Mouse (Mus musculus) CH12.LX (cell line): ENCODE data around the gene Rccd1. TPM values are rescaled to one million over a fixed set of nuclear protein-coding genes. Genes with fewer than 3 reads are reported as not detected.

Experiments used
- DNase-seq: peaks from one replicate; pipeline ENCODE4 v3.0.0-alpha.2; 2013; ENCODE audit errors: extremely low read depth
- H3K27ac ChIP-seq: 2 replicates; pipeline ENCODE4 v1.5.1; 2012; ENCODE audit warnings: low read depth, mild to moderate bottlenecking, control low read depth, moderate library complexity; ENCODE audit not compliant: insufficient read depth
- H3K27me3 ChIP-seq: replicated peaks from 2 replicates; pipeline ENCODE3; 2012; ENCODE audit warnings: inconsistent platforms
- H3K36me3 ChIP-seq, 2 experiments: replicated peaks in 1 of 2; 2 replicates each; pipeline versions ENCODE3 to v1.6.1; 2012; ENCODE audit warnings: inconsistent platforms in 1 of 2, low read length in 1 of 2, mild to moderate bottlenecking in 1 of 2, mixed read lengths in 1 of 2, moderate library complexity in 1 of 2; ENCODE audit not compliant: control insufficient read depth in 1 of 2, insufficient read depth in 1 of 2
- H3K4me1 ChIP-seq, 2 experiments: 2 replicates each; pipeline ENCODE4 v1.6.1; 2012; ENCODE audit warnings: inconsistent platforms in 1 of 2, moderate library complexity in 1 of 2; ENCODE audit not compliant: insufficient read depth in 2 of 2, control insufficient read depth in 1 of 2
- H3K4me2 ChIP-seq: 2 replicates; pipeline ENCODE4 v1.6.1; 2012; ENCODE audit warnings: low read depth, mild to moderate bottlenecking, control low read depth; ENCODE audit not compliant: poor library complexity, insufficient read depth, severe bottlenecking
- H3K4me3 ChIP-seq, 3 experiments: fragments of 150-350 bp in 1 of 3; sonication (generic) in 1 of 3; replicated peaks in 1 of 3; 2 replicates each; pipeline versions ENCODE3 to v1.5.1; 2011 to 2012; ENCODE audit warnings: low read depth in 2 of 3, low read length in 2 of 3, mild to moderate bottlenecking in 2 of 3, moderate library complexity in 2 of 3, control low read depth in 1 of 3, improper control_type of control experiment in 1 of 3, inconsistent platforms in 1 of 3, mixed read lengths in 1 of 3; ENCODE audit not compliant: poor library complexity in 1 of 3
- H3K79me2 ChIP-seq: replicated peaks from 2 replicates; pipeline ENCODE4 v1.6.1; 2012; ENCODE audit warnings: mild to moderate bottlenecking, moderate library complexity; ENCODE audit not compliant: control insufficient read depth, poor library complexity, insufficient read depth, severe bottlenecking; ENCODE audit errors: extremely low read depth
- H3K9ac ChIP-seq: 2 replicates; pipeline ENCODE4 v1.6.1; 2012; ENCODE audit warnings: low read depth, mild to moderate bottlenecking, control low read depth, moderate library complexity; ENCODE audit not compliant: insufficient read depth
- H3K9me3 ChIP-seq: replicated peaks from 2 replicates; pipeline ENCODE3; 2012; ENCODE audit warnings: low read length, inconsistent platforms, mixed read lengths
- CHD1 ChIP-seq: IDR thresholded peaks from 2 replicates; pipeline ENCODE4 v1.6.1; 2012; ENCODE audit warnings: low read depth, low read length, improper control_type of control experiment, inconsistent platforms
- CTCF ChIP-seq, 2 experiments: IDR thresholded peaks in 1 of 2; conservative IDR thresholded peaks in 1 of 2; 2 replicates each; pipeline ENCODE4 v1.5.1; 2011 to 2012; ENCODE audit warnings: low read depth in 2 of 2, low read length in 2 of 2, improper control_type of control experiment in 1 of 2, inconsistent platforms in 1 of 2, mild to moderate bottlenecking in 1 of 2, moderate library complexity in 1 of 2
- E2F4 ChIP-seq: IDR thresholded peaks from 2 replicates; pipeline ENCODE4 v1.6.1; 2011; ENCODE audit warnings: low read depth, low read length, improper control_type of control experiment; ENCODE audit not compliant: insufficient replicate concordance
- EP300 ChIP-seq: IDR thresholded peaks from 2 replicates; pipeline ENCODE4 v1.6.1; 2011; ENCODE audit warnings: low read length, improper control_type of control experiment
- HCFC1 ChIP-seq: IDR thresholded peaks from 2 replicates; pipeline ENCODE4 v1.6.1; 2012; ENCODE audit warnings: low read depth, mild to moderate bottlenecking, inconsistent platforms, low read length, improper control_type of control experiment
- JUN ChIP-seq: IDR thresholded peaks from 2 replicates; pipeline ENCODE4 v1.6.1; 2011; ENCODE audit warnings: low read depth, mild to moderate bottlenecking, low read length, improper control_type of control experiment, moderate library complexity; ENCODE audit not compliant: insufficient read depth
- MAFK ChIP-seq: IDR thresholded peaks from 2 replicates; pipeline ENCODE4 v1.6.1; 2011; ENCODE audit warnings: low read length, improper control_type of control experiment; ENCODE audit not compliant: insufficient replicate concordance
- MAZ ChIP-seq: IDR thresholded peaks from 2 replicates; pipeline ENCODE4 v1.6.1; 2012; ENCODE audit warnings: low read depth, mild to moderate bottlenecking, inconsistent platforms, low read length, improper control_type of control experiment, moderate library complexity
- MEF2A ChIP-seq: IDR thresholded peaks from 2 replicates; pipeline ENCODE4 v1.6.1; 2014; ENCODE audit warnings: low read depth, mild to moderate bottlenecking, inconsistent platforms, low read length, improper control_type of control experiment, borderline replicate concordance
- MYC ChIP-seq: IDR thresholded peaks from 2 replicates; pipeline ENCODE4 v1.6.1; 2011; ENCODE audit warnings: low read depth, mild to moderate bottlenecking, improper control_type of control experiment, low read length
- NRF1 ChIP-seq: IDR thresholded peaks from 2 replicates; pipeline ENCODE4 v1.6.1; 2014; ENCODE audit warnings: low read depth, mild to moderate bottlenecking, inconsistent platforms, low read length, improper control_type of control experiment, moderate library complexity
- PAX5 ChIP-seq: IDR thresholded peaks from 2 replicates; pipeline ENCODE4 v1.6.1; 2012; ENCODE audit warnings: low read length, inconsistent platforms, mixed read lengths
- POLR2A ChIP-seq: IDR thresholded peaks from 2 replicates; pipeline ENCODE4 v1.6.1; 2011; ENCODE audit warnings: low read depth, mild to moderate bottlenecking, improper control_type of control experiment, low read length
- RAD21 ChIP-seq: IDR thresholded peaks from 2 replicates; pipeline ENCODE4 v1.6.1; 2011; ENCODE audit warnings: low read depth, mild to moderate bottlenecking, low read length, improper control_type of control experiment, moderate library complexity
- RCOR1 ChIP-seq: conservative IDR thresholded peaks from 2 replicates; pipeline ENCODE4 v1.6.1; 2012; ENCODE audit warnings: low read depth, mild to moderate bottlenecking, inconsistent platforms, low read length, improper control_type of control experiment
- SMC3 ChIP-seq: IDR thresholded peaks from 2 replicates; pipeline ENCODE4 v1.6.1; 2011; ENCODE audit warnings: low read depth, low read length, improper control_type of control experiment
- TBP ChIP-seq: conservative IDR thresholded peaks from 2 replicates; pipeline ENCODE4 v1.6.1; 2011; ENCODE audit warnings: low read depth, low read length, improper control_type of control experiment
- TCF12 ChIP-seq: IDR thresholded peaks from 2 replicates; pipeline ENCODE4 v1.6.1; 2014; ENCODE audit warnings: low read depth, mild to moderate bottlenecking, inconsistent platforms, low read length, improper control_type of control experiment
- UBTF ChIP-seq: IDR thresholded peaks from 2 replicates; pipeline ENCODE4 v1.6.1; 2012; ENCODE audit warnings: low read depth, mild to moderate bottlenecking, inconsistent platforms, low read length, improper control_type of control experiment, moderate library complexity
- ZC3H11A ChIP-seq: IDR thresholded peaks from 2 replicates; pipeline ENCODE4 v1.6.1; 2012; ENCODE audit warnings: low read depth, mild to moderate bottlenecking, inconsistent platforms, low read length, improper control_type of control experiment
- ZNF384 ChIP-seq: IDR thresholded peaks from 2 replicates; pipeline ENCODE4 v1.6.1; 2012; ENCODE audit warnings: low read depth, low read length, improper control_type of control experiment, inconsistent platforms
- dilution Hi-C: fragments of 300-500 bp; cut with MboI; formaldehyde crosslinking; loops from 2 replicates; pipeline ENCODE4 v1.14.3; 2020; ENCODE audit warnings: low sequenced_read_pairs; ENCODE audit not compliant: extremely low pct_unique_long_range_greater_than_20kb, extremely low pct_ligation_motif_present
- in situ Hi-C: fragments of 300-500 bp; cut with MboI; formaldehyde crosslinking; loops from 3 replicates; pipeline ENCODE4 v1.14.3; 2019; ENCODE audit warnings: low sequenced_read_pairs, low pct_ligation_motif_present, low pct_unique_long_range_greater_than_20kb, mixed read lengths
- polyA plus RNA-seq: library from polyadenylated mRNA; unstranded; fragments of >175 nt; gene quantifications from 2 replicates; pipeline ENCODE4 v1.2.1, GENCODE M21; 2012; ENCODE audit warnings: low read depth; ENCODE audit not compliant: insufficient read length
- total RNA-seq, 2 experiments: library from RNA; depleted of rRNA; stranded (reverse); fragments of 300-350 nt in 1 of 2; fragments of >200 nt in 1 of 2; gene quantifications; 2 replicates each; pipeline ENCODE4 v1.2.3; 2012 to 2014

Rccd1 gene
- total and polyA plus RNA-seq, 3 experiments, result 17.4 to 18.5 (median 18.3) TPM

DNA sequence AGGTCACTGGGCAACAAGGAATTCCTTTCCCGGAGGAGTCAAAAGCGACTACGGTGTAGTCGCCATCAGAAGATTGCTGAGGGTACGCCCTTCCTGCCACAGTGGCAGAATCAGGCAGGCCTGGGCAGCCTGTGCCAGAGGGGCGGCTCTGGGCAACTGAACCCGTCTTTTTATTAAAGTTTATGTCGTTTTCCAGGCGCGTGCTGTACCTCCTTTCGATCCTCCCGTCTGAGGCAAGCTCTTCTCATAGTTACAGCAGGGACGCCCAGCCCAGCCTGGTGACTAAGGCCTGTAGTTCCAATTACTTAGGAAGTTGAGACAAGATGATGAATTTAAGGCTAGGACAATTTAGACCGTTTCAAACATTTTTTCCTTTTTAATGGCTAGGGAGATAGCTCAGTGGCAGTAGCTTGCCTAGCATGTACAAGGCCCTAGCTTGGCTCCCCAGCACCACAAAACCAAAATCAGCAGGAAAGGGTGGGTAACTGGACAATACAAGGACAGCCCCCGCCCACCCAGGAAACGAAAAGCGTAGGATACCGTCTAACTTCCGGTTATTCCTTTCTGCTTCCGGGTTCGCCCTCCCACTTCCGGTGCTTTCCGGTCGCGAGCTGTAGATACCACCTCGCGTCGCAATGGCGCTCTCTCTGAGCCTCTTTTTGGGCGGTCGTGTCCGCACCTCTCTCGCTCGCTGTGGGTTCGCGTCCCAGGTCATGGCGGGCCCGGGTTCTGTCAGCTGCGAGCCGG is 63.5 kb downstream of the Rccd1 start, which contains the start of gene Ngrn (continued):
- TF ChIP-seq UBTF, result no peak
- no peak for TF ChIP-seq JUN
- no peak for TF ChIP-seq EP300
- no peak for TF ChIP-seq PAX5
- TF ChIP-seq HCFC1, result peak; percentile 92
- no peak for TF ChIP-seq RAD21
- no peak for TF ChIP-seq MAFK
- peak; percentile 36; the same call in 1 of the 2 replicates for TF ChIP-seq MEF2A
- no peak for TF ChIP-seq SMC3
- peak; percentile 82 for TF ChIP-seq RCOR1
- TF ChIP-seq ZC3H11A, result no peak

DNA sequence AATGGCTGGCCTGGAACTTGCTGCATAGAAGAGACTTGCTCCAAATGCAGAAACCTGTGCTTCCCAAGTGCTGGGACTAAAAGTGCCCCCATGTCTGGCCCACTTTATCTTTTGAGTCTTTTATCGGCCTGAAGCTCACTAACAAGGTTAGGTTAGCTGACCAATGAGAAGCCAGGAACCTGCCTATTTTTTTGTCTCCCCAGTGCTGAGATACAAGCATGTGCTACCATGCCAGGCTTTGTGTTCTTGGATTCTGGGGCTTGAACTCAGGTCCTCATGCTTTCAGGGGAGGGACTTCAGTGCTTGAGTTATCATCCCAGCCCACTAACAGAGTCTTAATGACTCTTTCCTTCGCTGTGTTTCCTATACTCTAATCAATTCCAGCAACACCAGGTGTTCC is 66.5 kb downstream of the Rccd1 start:
- Histone ChIP-seq H3K79me2 (peaks cover 15% of the 10 kb centered on the region), H3K4me1 (peaks cover 0 to 20% of the 10 kb centered on the region in 2 experiments; a peak in 2 of 4 replicates), H3K27me3 (no peaks in the 10 kb centered on the region), H3K4me3 (no peak overlapping the region), H3K4me2 (no peak overlapping the region), H3K9ac (no peak overlapping the region), H3K27ac (no peak overlapping the region), H3K9me3 (no peaks in the 10 kb centered on the region), H3K36me3 (no peaks in the 10 kb centered on the region)
- no peak for TF ChIP-seq MAZ
- TF ChIP-seq RCOR1, result no peak
- no peak for TF ChIP-seq TBP
- TF ChIP-seq SMC3, result no peak
- no peak for TF ChIP-seq POLR2A
- dilution Hi-C loops, result no loop called here
- in situ Hi-C loops, result loop anchor here (25.0 kb wide), 1 partner anchor 245 kb away; the partner anchor contains the start of gene Zfp710
- DNase-seq, result no peak

DNA sequence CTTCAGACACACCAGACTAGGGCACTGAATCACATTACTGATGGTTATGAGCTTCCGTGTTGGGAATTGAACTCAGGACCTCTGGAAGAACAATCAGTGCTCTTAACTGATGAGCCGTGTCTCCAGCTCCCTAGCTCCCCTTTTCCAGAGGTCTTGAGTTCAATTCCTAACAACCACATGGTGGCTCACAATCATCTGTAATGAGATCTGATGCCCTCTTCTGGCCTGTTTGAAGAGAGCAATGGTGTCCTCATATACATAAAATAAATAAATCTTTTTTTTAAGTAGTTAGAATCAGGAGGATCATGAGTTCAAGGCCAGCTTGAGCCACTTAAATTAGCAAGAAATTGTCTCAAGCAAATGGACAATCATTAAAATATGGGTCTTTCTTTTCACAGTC is 68.3 kb downstream of the Rccd1 start:
- H3K27me3 ChIP-seq, result peaks cover 1% of the 10 kb centered on the region
- H3K9ac ChIP-seq, result no peak overlapping the region
- H3K9me3 ChIP-seq, result no peaks in the 10 kb centered on the region
- dilution Hi-C loops (no loop called here), in situ Hi-C loops (loop anchor here (25.0 kb wide), 1 partner anchor 244 kb away; the partner anchor contains the start of gene Zfp710)
- no peaks in the 10 kb centered on the region for H3K36me3 ChIP-seq
- H3K79me2 ChIP-seq, result no peaks in the 10 kb centered on the region
- no peak overlapping the region for H3K4me3 ChIP-seq
- H3K4me2 ChIP-seq, result no peak overlapping the region
- H3K4me1 ChIP-seq, result peaks cover 2 to 24% of the 10 kb centered on the region in 2 experiments; a peak in 3 of 4 replicates
- no peak overlapping the region for H3K27ac ChIP-seq
- no peak for TF ChIP-seq CHD1
- 0 out of 2 replicates have a peak, but pooled peaks have one; percentile 26 for TF ChIP-seq ZC3H11A
- TF ChIP-seq RAD21, result peak; percentile 42
- no peak for TF ChIP-seq NRF1
- TF ChIP-seq MYC, result peak; percentile 65; the same call in 1 of the 2 replicates
- TF ChIP-seq E2F4, result no peak
- TF ChIP-seq TCF12, result no peak
- TF ChIP-seq CTCF (conservative IDR thresholded peaks at IDR 0.05 in 1 of 2, IDR thresholded peaks at IDR 0.05 in 1 of 2; ENCODE audit: low read depth in 2 of 2, low read length in 2 of 2), result peak in 1 of 2 experiments; percentile 74; a peak in 2 of 4 replicates
- peak; percentile 52 for TF ChIP-seq ZNF384
- TF ChIP-seq SMC3, result peak; percentile 64
- no peak for DNase-seq
